Mouse (Mus musculus): ENCODE data around the gene Vmn2r110.

DNA sequence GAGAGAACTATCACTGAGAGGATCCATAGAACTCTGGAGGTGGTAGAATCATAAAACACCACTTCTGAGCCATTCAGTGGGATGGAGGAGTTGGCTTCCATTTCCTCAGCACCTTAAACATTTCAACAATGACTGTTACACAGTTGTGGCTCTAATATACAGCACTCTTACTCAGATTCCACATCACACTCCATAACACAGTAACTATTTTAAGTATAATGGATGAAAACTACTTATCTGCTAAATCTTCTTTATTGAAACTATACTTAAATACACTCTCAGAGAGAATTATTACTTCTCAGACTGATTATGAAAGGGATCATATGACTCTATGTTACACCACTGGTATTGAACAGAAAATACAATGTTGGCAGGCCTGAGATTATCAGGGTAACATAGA is 28.6 kb upstream of the Vmn2r110 start, which contains the start of gene Fpr-rs3:
- TF ChIP-seq POLR2A (IDR thresholded peaks at IDR 0.05; ENCODE audit: low read depth, low read length) (no peak), CTCF (IDR thresholded peaks at IDR 0.05; ENCODE audit: borderline replicate concordance, insufficient read depth, low read length) (no peak)
